Mouse (Mus musculus) ES-E14 (cell line): ENCODE measurements around the gene Meox1. TPM values are rescaled to one million over a fixed set of nuclear protein-coding genes. Genes with fewer than 3 reads are reported as not detected.

Experiments used
- DNase-seq: peaks from one replicate; pipeline ENCODE4 v3.0.0-alpha.2; 2013; ENCODE audit warnings: low read depth, low spot score
- H3K27ac ChIP-seq: 2 replicates; pipeline ENCODE4 v1.5.1; 2012; ENCODE audit warnings: low read depth, mild to moderate bottlenecking, low read length, moderate library complexity, mixed read lengths; ENCODE audit not compliant: poor library complexity, insufficient read depth, severe bottlenecking
- H3K36me3 ChIP-seq: 2 replicates; pipeline ENCODE4 v1.6.1; 2012; ENCODE audit warnings: mild to moderate bottlenecking, low read length, moderate library complexity, mixed read lengths; ENCODE audit not compliant: control insufficient read depth, poor library complexity, insufficient read depth, severe bottlenecking
- H3K4me1 ChIP-seq, 2 experiments: fragments of 150-350 bp in 1 of 2; sonication (generic) in 1 of 2; 2 replicates each; pipeline ENCODE4 v1.6.1; 2012; ENCODE audit warnings: low read length in 2 of 2, mild to moderate bottlenecking in 1 of 2, mixed read lengths in 1 of 2; ENCODE audit not compliant: control insufficient read depth in 2 of 2, insufficient read depth in 2 of 2, poor library complexity in 1 of 2
- H3K4me3 ChIP-seq, 2 experiments: fragments of 150-350 bp in 1 of 2; sonication (generic) in 1 of 2; 2 replicates each; pipeline ENCODE4 v1.5.1; 2012; ENCODE audit warnings: low read length in 2 of 2, low read depth in 1 of 2, mild to moderate bottlenecking in 1 of 2, mixed read lengths in 1 of 2; ENCODE audit not compliant: insufficient read depth in 1 of 2, poor library complexity in 1 of 2, severe bottlenecking in 1 of 2
- H3K9ac ChIP-seq: 2 replicates; pipeline ENCODE4 v1.6.1; 2012; ENCODE audit warnings: low read depth, mild to moderate bottlenecking, low read length, mixed read lengths; ENCODE audit not compliant: poor library complexity, insufficient read depth, severe bottlenecking
- H3K9me3 ChIP-seq: fragments of 150-350 bp; sonication (generic); 2 replicates; pipeline ENCODE4 v1.6.1; 2012; ENCODE audit warnings: low read depth, mild to moderate bottlenecking, low read length; ENCODE audit not compliant: control insufficient read depth, insufficient read depth
- CHD2 ChIP-seq: IDR thresholded peaks from 2 replicates; pipeline ENCODE4 v1.6.1; 2014; ENCODE audit warnings: mild to moderate bottlenecking, low read depth, low read length, inconsistent platforms
- HCFC1 ChIP-seq: IDR thresholded peaks from 2 replicates; pipeline ENCODE4 v1.6.1; 2012; ENCODE audit warnings: low read length, inconsistent platforms, borderline replicate concordance; ENCODE audit not compliant: insufficient read depth
- MAFK ChIP-seq: IDR thresholded peaks from 2 replicates; pipeline ENCODE4 v1.6.1; 2014; ENCODE audit warnings: mild to moderate bottlenecking, low read depth, low read length, inconsistent platforms; ENCODE audit not compliant: insufficient read depth
- ZC3H11A ChIP-seq: IDR thresholded peaks from 2 replicates; pipeline ENCODE4 v1.6.1; 2012; ENCODE audit warnings: low read depth, mild to moderate bottlenecking, inconsistent platforms, low read length, borderline replicate concordance
- ZNF384 ChIP-seq: IDR thresholded peaks from 2 replicates; pipeline ENCODE4 v1.6.1; 2012; ENCODE audit warnings: low read depth, low read length, inconsistent platforms
- in situ Hi-C, 2 experiments: fragments of 600-800 bp; cut with MboI; formaldehyde crosslinking; loops; one replicate each; pipeline ENCODE4 v1.15.1; 2025; ENCODE audit warnings: low sequenced_read_pairs in 2 of 2, inconsistent platforms in 1 of 2; ENCODE audit not compliant: unreplicated experiment in 2 of 2
- total RNA-seq: library from RNA; depleted of rRNA; stranded (reverse); fragments of 300-350 nt; gene quantifications from 2 replicates; pipeline ENCODE4 v1.2.3, GENCODE M21; 2012

Gene Meox1
- total RNA-seq, 1 experiment, result 0.36 TPM

DNA sequence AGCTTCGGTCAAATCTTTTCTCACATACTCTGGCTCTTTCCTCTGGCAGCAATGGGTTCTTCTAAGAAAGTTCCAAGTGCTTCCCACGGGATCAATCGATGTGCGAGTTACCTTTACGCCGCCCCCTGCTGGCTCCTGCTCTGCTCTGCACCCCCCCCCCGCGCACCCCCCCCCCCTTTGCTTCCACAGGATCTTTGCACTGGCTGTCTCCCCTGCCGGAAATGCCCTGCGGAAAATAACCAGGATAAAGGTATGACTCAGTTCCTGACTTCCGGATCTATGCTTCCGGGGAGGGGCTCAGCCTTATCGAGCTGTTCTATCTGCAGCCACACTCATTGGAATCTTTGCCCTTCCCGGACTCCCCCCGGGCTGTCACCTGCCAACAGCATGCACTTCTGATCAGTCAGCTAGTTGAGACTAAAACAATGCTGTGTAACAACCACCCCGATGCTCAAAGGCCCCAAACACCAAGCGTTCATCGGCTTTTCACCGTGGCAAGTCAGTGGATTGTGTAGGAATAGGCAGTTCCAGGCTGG lies 30.3 kb upstream of the Meox1 start:
- Histone ChIP-seq H3K4me3 (no peak overlapping the region), H3K4me1 (peaks cover 1 to 29% of the 10 kb centered on the region in 2 experiments; a peak in 2 of 4 replicates), H3K27ac (peak overlapping the region; percentile 75; the same call in 1 of the 2 replicates), H3K9ac (no peak overlapping the region), H3K36me3 (no peaks in the 10 kb centered on the region), H3K9me3 (no peaks in the 10 kb centered on the region)
- TF ChIP-seq ZC3H11A (no peak), HCFC1 (no peak), MAFK (0 out of 2 replicates have a peak, but pooled peaks have one; percentile 5), CHD2 (no peak)
- in situ Hi-C loops, result loop anchor here (5.0 kb wide), 2 partner anchors 43 to 53 kb away; partner anchors contain the start of gene Sost (in 1 of the 2)
- DNase-seq, result no peak

DNA sequence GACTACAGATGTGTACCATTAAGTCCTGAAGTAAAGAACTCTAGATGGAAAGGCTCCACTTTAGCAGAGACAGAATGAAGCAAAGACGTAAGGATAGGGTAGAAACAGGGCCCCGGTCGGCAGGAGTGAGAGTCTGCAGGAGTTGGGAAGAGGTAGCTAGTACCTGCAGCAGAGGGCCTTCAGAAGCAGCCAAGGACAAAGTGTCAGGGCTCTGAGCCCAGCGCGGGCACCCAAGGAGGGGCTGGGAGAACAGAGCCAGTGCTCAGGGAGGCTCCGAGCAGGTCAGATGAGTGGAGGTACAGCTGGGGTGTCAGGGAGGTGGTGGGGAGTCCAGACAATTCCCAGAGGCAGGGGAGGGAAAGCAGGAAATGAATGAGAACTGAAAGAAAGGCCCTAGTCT lies 29.8 kb upstream of the Meox1 start:
- Histone ChIP-seq H3K4me3 (no peak overlapping the region), H3K27ac (no peak overlapping the region; the same call in 1 of the 2 replicates), H3K4me1 (peaks cover 1 to 29% of the 10 kb centered on the region in 2 experiments; a peak in 2 of 4 replicates), H3K9ac (no peak overlapping the region; the same call in 1 of the 2 replicates), H3K9me3 (no peaks in the 10 kb centered on the region), H3K36me3 (no peaks in the 10 kb centered on the region)
- no peak for DNase-seq
- in situ Hi-C loops, result loop anchor here (5.0 kb wide), 2 partner anchors 43 to 53 kb away; partner anchors contain the start of gene Sost (in 1 of the 2)
- TF ChIP-seq CHD2 (no peak), HCFC1 (no peak), ZNF384 (no peak), MAFK (no peak), ZC3H11A (no peak)

DNA sequence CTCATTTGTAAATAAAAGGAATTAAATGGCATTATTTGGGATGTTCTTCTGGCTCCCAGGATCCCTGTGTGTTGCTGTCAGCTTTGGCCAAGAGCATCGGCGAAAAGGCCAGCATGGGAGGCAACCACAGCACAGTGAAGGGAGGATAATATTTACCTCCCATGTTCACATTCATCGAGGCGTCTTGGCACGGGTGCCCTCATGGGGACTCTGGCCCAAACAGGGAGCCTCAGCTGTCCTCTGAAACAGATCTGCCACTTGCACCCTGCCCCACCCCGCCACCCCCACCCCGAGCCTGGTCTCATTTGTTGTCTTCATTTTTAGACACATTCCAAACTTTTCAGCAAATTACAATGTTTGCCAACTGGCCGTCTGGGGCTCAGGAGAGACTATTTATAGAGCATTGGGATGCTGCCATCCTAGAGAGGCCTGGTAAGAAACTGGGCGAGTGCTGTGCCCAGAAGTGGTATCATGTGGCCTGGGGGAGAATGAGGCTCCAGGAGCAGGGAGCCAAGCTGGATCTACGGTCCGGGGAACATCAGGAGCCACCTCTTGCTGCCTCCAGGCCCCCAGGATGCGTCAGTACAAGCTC lies 27.3 kb upstream of the Meox1 start:
- H3K9me3 ChIP-seq, result no peaks in the 10 kb centered on the region
- TF ChIP-seq ZNF384, result no peak
- no peak for TF ChIP-seq CHD2
- TF ChIP-seq HCFC1, result no peak
- no peak for TF ChIP-seq MAFK
- TF ChIP-seq ZC3H11A, result no peak
- DNase-seq, result no peak
- no peak overlapping the region for H3K9ac ChIP-seq
- H3K36me3 ChIP-seq, result no peaks in the 10 kb centered on the region
- in situ Hi-C loops, result loop anchor here (5.0 kb wide), 2 partner anchors 46 to 56 kb away; partner anchors contain the start of gene Sost (in 1 of the 2)
- no peak overlapping the region for H3K4me3 ChIP-seq
- H3K4me1 ChIP-seq, result peaks cover 0 to 17% of the 10 kb centered on the region in 2 experiments; a peak in 2 of 4 replicates
- H3K27ac ChIP-seq, result no peak overlapping the region

DNA sequence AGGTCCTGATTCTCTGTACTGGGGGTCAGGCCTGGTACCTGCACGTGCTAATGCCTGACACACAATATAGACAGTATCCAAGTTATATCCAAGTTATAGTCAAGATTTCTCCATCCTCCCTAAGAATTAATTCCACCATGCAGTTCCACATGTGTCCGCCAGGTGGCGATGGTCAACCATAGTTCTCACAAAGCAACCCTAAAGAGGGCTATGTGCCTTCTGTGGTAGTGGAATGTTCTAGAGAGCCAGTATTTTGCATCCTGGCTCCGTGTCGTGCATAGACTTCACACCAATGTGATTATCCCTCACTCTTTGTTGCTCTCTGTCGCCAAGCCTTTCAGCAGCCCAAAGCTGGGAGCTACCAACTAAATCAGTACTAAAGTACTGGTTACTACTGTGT lies 25.5 kb upstream of the Meox1 start:
- Histone ChIP-seq H3K4me3 (no peak overlapping the region), H3K9ac (no peak overlapping the region), H3K4me1 (peaks cover 0 to 5% of the 10 kb centered on the region in 2 experiments; a peak in 2 of 4 replicates), H3K9me3 (no peaks in the 10 kb centered on the region), H3K27ac (no peak overlapping the region), H3K36me3 (no peaks in the 10 kb centered on the region)
- DNase-seq, result peak; percentile 69
- in situ Hi-C loops, result loop anchor here (5.0 kb wide), 2 partner anchors 48 to 58 kb away; partner anchors contain the start of gene Sost (in 1 of the 2)
- no peak for TF ChIP-seq HCFC1
- peak; percentile 97 for TF ChIP-seq ZC3H11A
